Mouse (Mus musculus) midbrain, embryonic 14.5 days (tissue): ENCODE measurements at regions not wholly inside any gene's neighbourhood (a gene's known extent, or its start where the extent isn't known, plus 50 kb on each side); places are given as distances from the start of the nearest gene placed in this dataset.
"Not testable (repeated sequence)": the region's sequence is repeated elsewhere in the genome, so short reads cannot be mapped to it uniquely, and the experiment has no call there.

Source experiments
- ATAC-seq: fragments of 200-750 bp; cut with Nextera tagmentation; 2 replicates; pipeline ENCODE4 v1.8.0; 2017; ENCODE audit warnings: moderate number of reproducible peaks, moderate library complexity; ENCODE audit not compliant: low FRiP score, low TSS enrichment
- DNase-seq: peaks from one replicate; pipeline ENCODE4 v3.0.0-alpha.2; 2015
- H3K27ac ChIP-seq: fragments of 300-500 bp; sonication (generic); replicated peaks from 2 replicates; pipeline ENCODE4 v1.5.1; 2014; ENCODE audit warnings: mild to moderate bottlenecking, low read depth, low read length, moderate library complexity
- H3K27me3 ChIP-seq: fragments of 300-500 bp; sonication (generic); 2 replicates; pipeline ENCODE4 v1.6.1; 2014; ENCODE audit warnings: low read length, control low read depth, mixed read lengths; ENCODE audit not compliant: control insufficient read depth, insufficient read depth
- H3K36me3 ChIP-seq: fragments of 300-500 bp; sonication (generic); 2 replicates; pipeline ENCODE4 v1.6.1; 2014; ENCODE audit warnings: low read length, control low read depth; ENCODE audit not compliant: control insufficient read depth, insufficient read depth
- H3K4me1 ChIP-seq: fragments of 300-500 bp; sonication (generic); 2 replicates; pipeline ENCODE4 v1.6.1; 2014; ENCODE audit warnings: mild to moderate bottlenecking, antibody characterized with exemption, low read length, control low read depth; ENCODE audit not compliant: control insufficient read depth, insufficient read depth
- H3K4me2 ChIP-seq: fragments of 300-500 bp; sonication (generic); 2 replicates; pipeline ENCODE4 v1.6.1; 2014; ENCODE audit warnings: mild to moderate bottlenecking, low read length, moderate library complexity
- H3K4me3 ChIP-seq: fragments of 300-500 bp; sonication (generic); replicated peaks from 2 replicates; pipeline ENCODE4 v1.5.1; 2014; ENCODE audit warnings: low read depth, low read length
- H3K9ac ChIP-seq: fragments of 300-500 bp; sonication (generic); replicated peaks from 2 replicates; pipeline ENCODE4 v1.6.1; 2014; ENCODE audit warnings: mild to moderate bottlenecking, low read length, moderate library complexity
- H3K9me3 ChIP-seq: fragments of 300-500 bp; sonication (generic); 2 replicates; pipeline ENCODE4 v1.6.1; 2016; ENCODE audit warnings: low read length, control low read depth, mixed read lengths; ENCODE audit not compliant: control insufficient read depth
- WGBS: fragments of 180-500 bp; shearing (Covaris S2); extraction: QIAGEN DNeasy Blood & Tissue Kit; methylation state at CpG from one replicate; pipeline ENCODE4 v1.1.7; 2014; 5-methylcytosine and 5-hydroxymethylcytosine counted together

DNA sequence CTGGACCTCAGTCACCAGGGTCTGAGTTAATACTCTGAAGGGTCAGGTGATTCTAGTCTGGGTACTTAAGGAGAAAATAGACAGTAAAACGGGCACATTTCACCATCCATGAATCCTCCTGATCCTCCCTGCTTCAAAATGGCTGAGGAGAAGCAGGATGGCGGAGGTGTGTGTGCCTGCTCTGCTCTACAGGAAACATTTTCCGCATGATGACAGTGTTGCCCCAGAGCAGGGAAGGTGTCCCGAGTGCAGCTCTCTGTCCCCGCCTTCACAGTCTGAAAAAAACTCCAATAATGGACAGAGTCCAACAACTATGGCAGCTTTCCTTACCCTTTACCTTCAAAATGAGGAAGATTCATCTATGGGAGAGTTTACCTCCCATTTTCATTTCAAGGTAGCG lies 179.8 kb upstream of the Olfr1324 start:
- not testable (repeated sequence) for H3K27me3 ChIP-seq, ATAC-seq, H3K27ac ChIP-seq, H3K4me3 ChIP-seq, H3K36me3 ChIP-seq, H3K9me3 ChIP-seq, DNase-seq, H3K4me2 ChIP-seq, H3K4me1 ChIP-seq, H3K9ac ChIP-seq
- 88% methylated on average over 6 of the region's 6 CpGs for WGBS

DNA sequence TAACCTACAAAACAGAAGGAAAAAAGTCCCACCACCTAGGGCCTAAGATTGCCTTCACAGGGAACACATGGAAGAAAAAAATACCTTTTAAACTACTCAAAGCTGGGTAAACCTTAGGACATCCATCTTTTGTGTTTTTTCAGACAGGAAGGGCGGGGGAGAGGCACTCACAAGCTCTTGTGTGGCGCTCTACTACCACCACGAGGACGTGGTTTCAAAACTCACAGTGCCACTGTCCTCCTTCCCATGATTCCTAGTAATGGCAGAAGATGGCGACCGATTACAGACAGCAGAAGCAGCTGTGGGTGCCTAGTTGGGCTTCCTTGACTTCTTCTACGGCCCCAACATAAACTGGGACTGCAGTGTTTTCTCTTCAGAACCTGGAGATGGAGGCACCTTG lies 179.3 kb upstream of the Olfr1324 start:
- Histone ChIP-seq H3K36me3 (0 out of 2 replicates have a peak, but pooled peaks cover 4% of the 10 kb centered on the region), H3K4me3 (no peak overlapping the region), H3K4me1 (no peaks in the 10 kb centered on the region), H3K4me2 (no peak overlapping the region), H3K9ac (no peak overlapping the region), H3K27me3 (no peaks in the 10 kb centered on the region), H3K27ac (no peak overlapping the region), H3K9me3 (no peaks in the 10 kb centered on the region)
- no peak for ATAC-seq
- 81% methylated on average over 7 of the region's 7 CpGs for WGBS
- DNase-seq, result peak; percentile 69

GRCm38 (mm10) chrX:50605517-50605916 lies 177.2 kb upstream of the Olfr1324 start:
- 58% methylated on average over 2 of the region's 2 CpGs for WGBS
- not testable (repeated sequence) for H3K27ac ChIP-seq, H3K4me3 ChIP-seq, H3K4me2 ChIP-seq, H3K36me3 ChIP-seq, H3K4me1 ChIP-seq, H3K9me3 ChIP-seq, H3K9ac ChIP-seq, H3K27me3 ChIP-seq, ATAC-seq
- peak; percentile 80 for DNase-seq

DNA sequence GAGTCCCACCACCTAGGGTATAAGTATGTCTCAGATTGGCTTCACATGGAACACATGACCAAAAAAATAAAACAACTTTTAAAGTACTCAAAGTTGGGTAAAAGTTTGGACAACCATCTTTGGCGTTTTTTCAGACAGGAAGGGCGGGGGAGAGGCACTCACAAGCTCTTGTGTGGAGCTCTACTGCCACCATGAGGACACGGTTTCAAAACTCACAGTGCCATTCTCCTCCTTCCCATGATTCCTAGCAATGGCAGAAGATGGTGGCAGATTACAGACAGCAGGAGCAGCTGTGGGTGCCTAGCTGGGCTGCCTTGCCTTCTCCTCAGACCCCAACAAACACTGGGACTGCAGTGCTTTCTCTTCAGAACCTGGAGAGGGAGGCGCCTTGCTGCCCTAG lies 176.7 kb upstream of the Olfr1324 start:
- H3K27ac ChIP-seq, H3K4me2 ChIP-seq, H3K4me3 ChIP-seq, H3K9me3 ChIP-seq, H3K27me3 ChIP-seq, ATAC-seq, H3K9ac ChIP-seq, DNase-seq, H3K4me1 ChIP-seq, H3K36me3 ChIP-seq: not testable (repeated sequence)
- 64% methylated on average over 4 of the region's 4 CpGs for WGBS

- Histone ChIP-seq H3K27ac (0 out of 2 replicates have a peak overlapping the region, but pooled peaks have one; percentile 61), H3K4me2 (peak overlapping the region; percentile 22; the same call in 1 of the 2 replicates), H3K4me3 (peak overlapping the region; percentile 21; the same call in 1 of the 2 replicates)
- not testable (repeated sequence) for H3K36me3 ChIP-seq, H3K9ac ChIP-seq, H3K9me3 ChIP-seq, H3K27me3 ChIP-seq, H3K4me1 ChIP-seq, ATAC-seq
- 63% methylated on average over 3 of the region's 3 CpGs for WGBS
- peak; percentile 88 for DNase-seq
Measured at GRCm38 (mm10) chrX:50602881-50603280, 174.6 kb upstream of the Olfr1324 start.

- H3K4me3 ChIP-seq, result peak overlapping the region; percentile 21; the same call in 1 of the 2 replicates
- H3K4me2 ChIP-seq, result peak overlapping the region; percentile 22; the same call in 1 of the 2 replicates
- H3K36me3 ChIP-seq, H3K9ac ChIP-seq, ATAC-seq, H3K27me3 ChIP-seq, H3K4me1 ChIP-seq, H3K9me3 ChIP-seq: not testable (repeated sequence)
- 64% methylated on average over 9 of the region's 9 CpGs for WGBS
- peak; percentile 40 for DNase-seq
- H3K27ac ChIP-seq, result 0 out of 2 replicates have a peak overlapping the region, but pooled peaks have one; percentile 61
Measured at GRCm38 (mm10) chrX:50602461-50602875, 174.2 kb upstream of the Olfr1324 start.

DNA sequence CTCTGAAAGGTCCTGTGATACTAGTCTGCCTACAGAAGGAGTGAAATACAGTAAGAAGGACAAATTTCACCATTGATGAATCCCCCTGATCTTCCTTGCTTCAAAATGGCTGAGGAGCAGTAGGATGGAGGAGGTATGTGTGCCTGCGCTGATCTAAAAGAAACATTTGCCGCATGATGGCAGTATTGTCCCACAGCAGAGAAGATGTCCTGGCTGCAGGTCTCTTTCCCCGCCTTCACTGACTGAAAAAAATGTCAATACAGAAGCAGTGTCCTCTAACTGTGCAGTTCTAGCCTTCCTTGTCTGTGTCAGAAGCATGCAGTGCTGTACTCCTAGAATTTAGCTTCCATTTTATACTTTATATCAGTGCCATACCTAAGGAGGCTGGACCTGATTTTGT lies 172.0 kb upstream of the Olfr1324 start:
- ATAC-seq, H3K9me3 ChIP-seq, H3K27me3 ChIP-seq, H3K4me1 ChIP-seq, H3K9ac ChIP-seq: not testable (repeated sequence)
- WGBS, result 76% methylated on average over 3 of the region's 3 CpGs
- H3K36me3 ChIP-seq, result peaks cover 12% of the 10 kb centered on the region; the same call in 1 of the 2 replicates
- peak overlapping the region; percentile 42 for H3K4me2 ChIP-seq
- DNase-seq, result peak; percentile 87
- peak overlapping the region; percentile 18; the same call in 1 of the 2 replicates for H3K4me3 ChIP-seq
- H3K27ac ChIP-seq, result peak overlapping the region; percentile 60; the same call in 1 of the 2 replicates

DNA sequence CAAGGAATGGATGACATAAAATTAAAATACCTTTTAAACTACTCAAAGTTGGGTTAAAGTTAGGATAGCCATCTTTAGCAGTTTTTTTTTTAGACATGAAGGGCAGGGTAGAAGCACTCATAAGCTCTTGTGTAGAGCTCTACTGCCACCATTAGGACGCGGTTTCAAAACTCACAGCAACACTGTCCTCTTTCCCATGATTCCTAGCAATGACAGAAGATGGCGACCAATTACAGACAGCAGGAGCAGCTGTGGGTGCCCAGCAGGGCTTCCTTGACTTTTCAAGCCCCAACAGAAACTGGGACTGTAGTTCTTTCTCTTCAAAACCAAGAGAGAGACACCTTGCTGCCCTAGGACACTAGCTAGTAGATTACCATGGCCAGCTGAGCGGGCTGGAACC lies 171.5 kb upstream of the Olfr1324 start:
- H3K4me1 ChIP-seq, result no peaks in the 10 kb centered on the region
- peak overlapping the region; percentile 60; the same call in 1 of the 2 replicates for H3K27ac ChIP-seq
- DNase-seq (peak; percentile 76), ATAC-seq (no peak)
- H3K4me2 ChIP-seq, result peak overlapping the region; percentile 42
- WGBS, result 62% methylated on average over 4 of the region's 4 CpGs
- H3K27me3 ChIP-seq, result no peaks in the 10 kb centered on the region
- no peak overlapping the region; the same call in 1 of the 2 replicates for H3K9ac ChIP-seq
- peaks cover 12% of the 10 kb centered on the region; the same call in 1 of the 2 replicates for H3K36me3 ChIP-seq
- no peaks in the 10 kb centered on the region for H3K9me3 ChIP-seq
- H3K4me3 ChIP-seq, result peak overlapping the region; percentile 18; the same call in 1 of the 2 replicates

DNA sequence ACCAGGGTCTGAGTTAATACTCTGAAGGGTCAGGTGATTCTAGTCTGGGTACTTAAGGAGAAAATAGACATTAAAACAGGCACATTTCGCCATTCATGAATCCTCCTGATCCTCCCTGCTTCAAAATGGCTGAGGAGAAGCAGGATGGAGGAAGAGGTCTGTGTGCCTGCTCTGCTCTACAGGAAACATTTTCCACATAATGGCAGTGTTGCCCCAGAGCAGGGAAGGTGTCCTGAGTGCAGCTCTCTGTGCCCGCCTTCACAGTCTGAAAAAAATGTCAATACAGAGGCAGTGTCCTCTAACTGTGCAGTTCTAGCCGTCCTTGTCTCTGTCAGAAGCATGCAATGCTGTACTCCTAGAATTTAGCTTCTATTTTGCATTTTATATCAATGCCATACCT lies 169.3 kb upstream of the Olfr1324 start:
- not testable (repeated sequence) for DNase-seq, H3K27ac ChIP-seq, H3K4me3 ChIP-seq, H3K9ac ChIP-seq, H3K27me3 ChIP-seq, H3K4me1 ChIP-seq, H3K9me3 ChIP-seq, ATAC-seq
- WGBS, result 69% methylated on average over 3 of the region's 3 CpGs
- Histone ChIP-seq H3K36me3 (peaks cover 12% of the 10 kb centered on the region; the same call in 1 of the 2 replicates), H3K4me2 (peak overlapping the region; percentile 25; the same call in 1 of the 2 replicates)
